Mouse (Mus musculus) CH12.LX (cell line): Measurements from ENCODE around the gene Map3k13. TPM values are rescaled to one million over a fixed set of nuclear protein-coding genes. Genes with fewer than 3 reads are reported as not detected.

Experiments
- DNase-seq: peaks from one replicate; pipeline ENCODE4 v3.0.0-alpha.2; 2013; ENCODE audit errors: extremely low read depth
- H3K27ac ChIP-seq: 2 replicates; pipeline ENCODE4 v1.5.1; 2012; ENCODE audit warnings: low read depth, mild to moderate bottlenecking, control low read depth, moderate library complexity; ENCODE audit not compliant: insufficient read depth
- H3K27me3 ChIP-seq: replicated peaks from 2 replicates; pipeline ENCODE3; 2012; ENCODE audit warnings: inconsistent platforms
- H3K36me3 ChIP-seq, 2 experiments: replicated peaks in 1 of 2; 2 replicates each; pipeline versions ENCODE3 to v1.6.1; 2012; ENCODE audit warnings: inconsistent platforms in 1 of 2, low read length in 1 of 2, mild to moderate bottlenecking in 1 of 2, mixed read lengths in 1 of 2, moderate library complexity in 1 of 2; ENCODE audit not compliant: control insufficient read depth in 1 of 2, insufficient read depth in 1 of 2
- H3K4me1 ChIP-seq, 2 experiments: 2 replicates each; pipeline ENCODE4 v1.6.1; 2012; ENCODE audit warnings: inconsistent platforms in 1 of 2, moderate library complexity in 1 of 2; ENCODE audit not compliant: insufficient read depth in 2 of 2, control insufficient read depth in 1 of 2
- H3K4me2 ChIP-seq: 2 replicates; pipeline ENCODE4 v1.6.1; 2012; ENCODE audit warnings: low read depth, mild to moderate bottlenecking, control low read depth; ENCODE audit not compliant: poor library complexity, insufficient read depth, severe bottlenecking
- H3K4me3 ChIP-seq, 3 experiments: fragments of 150-350 bp in 1 of 3; sonication (generic) in 1 of 3; replicated peaks in 1 of 3; 2 replicates each; pipeline versions ENCODE3 to v1.5.1; 2011 to 2012; ENCODE audit warnings: low read depth in 2 of 3, low read length in 2 of 3, mild to moderate bottlenecking in 2 of 3, moderate library complexity in 2 of 3, control low read depth in 1 of 3, improper control_type of control experiment in 1 of 3, inconsistent platforms in 1 of 3, mixed read lengths in 1 of 3; ENCODE audit not compliant: poor library complexity in 1 of 3
- H3K79me2 ChIP-seq: replicated peaks from 2 replicates; pipeline ENCODE4 v1.6.1; 2012; ENCODE audit warnings: mild to moderate bottlenecking, moderate library complexity; ENCODE audit not compliant: control insufficient read depth, poor library complexity, insufficient read depth, severe bottlenecking; ENCODE audit errors: extremely low read depth
- H3K9ac ChIP-seq: 2 replicates; pipeline ENCODE4 v1.6.1; 2012; ENCODE audit warnings: low read depth, mild to moderate bottlenecking, control low read depth, moderate library complexity; ENCODE audit not compliant: insufficient read depth
- H3K9me3 ChIP-seq: replicated peaks from 2 replicates; pipeline ENCODE3; 2012; ENCODE audit warnings: low read length, inconsistent platforms, mixed read lengths
- BHLHE40 ChIP-seq: IDR thresholded peaks from 2 replicates; pipeline ENCODE4 v1.6.1; 2011; ENCODE audit warnings: mild to moderate bottlenecking, low read depth, low read length, improper control_type of control experiment
- CTCF ChIP-seq, 2 experiments: IDR thresholded peaks in 1 of 2; conservative IDR thresholded peaks in 1 of 2; 2 replicates each; pipeline ENCODE4 v1.5.1; 2011 to 2012; ENCODE audit warnings: low read depth in 2 of 2, low read length in 2 of 2, improper control_type of control experiment in 1 of 2, inconsistent platforms in 1 of 2, mild to moderate bottlenecking in 1 of 2, moderate library complexity in 1 of 2
- ELF1 ChIP-seq: IDR thresholded peaks from 2 replicates; pipeline ENCODE4 v1.6.1; 2014; ENCODE audit warnings: low read depth, mild to moderate bottlenecking, inconsistent platforms, low read length, improper control_type of control experiment
- EP300 ChIP-seq: IDR thresholded peaks from 2 replicates; pipeline ENCODE4 v1.6.1; 2011; ENCODE audit warnings: low read length, improper control_type of control experiment
- GABPA ChIP-seq: IDR thresholded peaks from 2 replicates; pipeline ENCODE4 v1.6.1; 2012; ENCODE audit warnings: low read depth, low read length, improper control_type of control experiment, inconsistent platforms; ENCODE audit not compliant: insufficient replicate concordance
- HCFC1 ChIP-seq: IDR thresholded peaks from 2 replicates; pipeline ENCODE4 v1.6.1; 2012; ENCODE audit warnings: low read depth, mild to moderate bottlenecking, inconsistent platforms, low read length, improper control_type of control experiment
- IRF4 ChIP-seq: IDR thresholded peaks from 2 replicates; pipeline ENCODE4 v1.6.1; 2014; ENCODE audit warnings: low read depth, mild to moderate bottlenecking, inconsistent platforms, low read length, improper control_type of control experiment
- KAT2A ChIP-seq: IDR thresholded peaks from 2 replicates; pipeline ENCODE4 v1.6.1; 2012; ENCODE audit warnings: low read length, improper control_type of control experiment, inconsistent platforms; ENCODE audit not compliant: insufficient replicate concordance
- MAFK ChIP-seq: IDR thresholded peaks from 2 replicates; pipeline ENCODE4 v1.6.1; 2011; ENCODE audit warnings: low read length, improper control_type of control experiment; ENCODE audit not compliant: insufficient replicate concordance
- MAX ChIP-seq: IDR thresholded peaks from 2 replicates; pipeline ENCODE4 v1.6.1; 2011; ENCODE audit warnings: low read length, improper control_type of control experiment
- MYC ChIP-seq: IDR thresholded peaks from 2 replicates; pipeline ENCODE4 v1.6.1; 2011; ENCODE audit warnings: low read depth, mild to moderate bottlenecking, improper control_type of control experiment, low read length
- POLR2A ChIP-seq: IDR thresholded peaks from 2 replicates; pipeline ENCODE4 v1.6.1; 2011; ENCODE audit warnings: low read depth, mild to moderate bottlenecking, improper control_type of control experiment, low read length
- POLR2AphosphoS2 ChIP-seq: IDR thresholded peaks from 2 replicates; pipeline ENCODE4 v1.6.1; 2011; ENCODE audit warnings: low read depth, low read length, improper control_type of control experiment
- RCOR1 ChIP-seq: conservative IDR thresholded peaks from 2 replicates; pipeline ENCODE4 v1.6.1; 2012; ENCODE audit warnings: low read depth, mild to moderate bottlenecking, inconsistent platforms, low read length, improper control_type of control experiment
- UBTF ChIP-seq: IDR thresholded peaks from 2 replicates; pipeline ENCODE4 v1.6.1; 2012; ENCODE audit warnings: low read depth, mild to moderate bottlenecking, inconsistent platforms, low read length, improper control_type of control experiment, moderate library complexity
- USF1 ChIP-seq: IDR thresholded peaks from 2 replicates; pipeline ENCODE4 v1.6.1; 2014; ENCODE audit warnings: low read depth, mild to moderate bottlenecking, inconsistent platforms, low read length, improper control_type of control experiment
- ZC3H11A ChIP-seq: IDR thresholded peaks from 2 replicates; pipeline ENCODE4 v1.6.1; 2012; ENCODE audit warnings: low read depth, mild to moderate bottlenecking, inconsistent platforms, low read length, improper control_type of control experiment
- ZKSCAN1 ChIP-seq: IDR thresholded peaks from 2 replicates; pipeline ENCODE4 v1.6.1; 2012; ENCODE audit warnings: low read depth, inconsistent platforms, low read length, improper control_type of control experiment, borderline replicate concordance
- ZNF384 ChIP-seq: IDR thresholded peaks from 2 replicates; pipeline ENCODE4 v1.6.1; 2012; ENCODE audit warnings: low read depth, low read length, improper control_type of control experiment, inconsistent platforms
- dilution Hi-C: fragments of 300-500 bp; cut with MboI; formaldehyde crosslinking; loops from 2 replicates; pipeline ENCODE4 v1.14.3; 2020; ENCODE audit warnings: low sequenced_read_pairs; ENCODE audit not compliant: extremely low pct_unique_long_range_greater_than_20kb, extremely low pct_ligation_motif_present
- in situ Hi-C: fragments of 300-500 bp; cut with MboI; formaldehyde crosslinking; loops from 3 replicates; pipeline ENCODE4 v1.14.3; 2019; ENCODE audit warnings: low sequenced_read_pairs, low pct_ligation_motif_present, low pct_unique_long_range_greater_than_20kb, mixed read lengths
- polyA plus RNA-seq: library from polyadenylated mRNA; unstranded; fragments of >175 nt; gene quantifications from 2 replicates; pipeline ENCODE4 v1.2.1, GENCODE M21; 2012; ENCODE audit warnings: low read depth; ENCODE audit not compliant: insufficient read length
- total RNA-seq, 2 experiments: library from RNA; depleted of rRNA; stranded (reverse); fragments of 300-350 nt in 1 of 2; fragments of >200 nt in 1 of 2; gene quantifications; 2 replicates each; pipeline ENCODE4 v1.2.3; 2012 to 2014

The Map3k13 gene
- total and polyA plus RNA-seq, 3 experiments, result 0.32 to 1.3 (median 0.89) TPM

- Histone ChIP-seq H3K9me3 (no peaks in the 10 kb centered on the region), H3K79me2 (no peaks in the 10 kb centered on the region), H3K27me3 (no peaks in the 10 kb centered on the region), H3K4me2 (no peak overlapping the region), H3K4me3 (no peak overlapping the region), H3K4me1 (no peaks in the 10 kb centered on the region), H3K9ac (no peak overlapping the region), H3K27ac (no peak overlapping the region), H3K36me3 (no peaks in the 10 kb centered on the region)
- no peak for TF ChIP-seq MAX
- TF ChIP-seq GABPA, result no peak
- no peak for TF ChIP-seq POLR2A
- TF ChIP-seq HCFC1, result no peak
- no peak for TF ChIP-seq CTCF (conservative IDR thresholded peaks at IDR 0.05 in 1 of 2, IDR thresholded peaks at IDR 0.05 in 1 of 2; ENCODE audit: low read depth in 2 of 2, low read length in 2 of 2)
- TF ChIP-seq ZNF384, result no peak
- TF ChIP-seq KAT2A, result no peak
- no peak for TF ChIP-seq ZC3H11A
- no peak for TF ChIP-seq MAFK
- no peak for TF ChIP-seq ZKSCAN1
- no peak for TF ChIP-seq RCOR1
- dilution Hi-C loops, result no loop called here
- no peak for DNase-seq
- in situ Hi-C loops, result no loop called here
Measured at GRCm38 (mm10) chr16:21774725-21775124, 19.4 kb upstream of the Map3k13 start.

GRCm38 (mm10) chr16:21778293-21778866 lies 15.8 kb upstream of the Map3k13 start:
- Histone ChIP-seq H3K4me1 (peaks cover 0 to 6% of the 10 kb centered on the region in 2 experiments; a peak in 2 of 4 replicates), H3K9me3 (no peaks in the 10 kb centered on the region), H3K36me3 (no peaks in the 10 kb centered on the region), H3K9ac (no peak overlapping the region), H3K4me3 (no peak overlapping the region), H3K79me2 (no peaks in the 10 kb centered on the region), H3K27ac (no peak overlapping the region), H3K4me2 (no peak overlapping the region), H3K27me3 (no peaks in the 10 kb centered on the region)
- dilution Hi-C loops (no loop called here), in situ Hi-C loops (no loop called here)
- DNase-seq, result peak; percentile 35
- no peak for TF ChIP-seq IRF4
- peak; percentile 63; the same call in 1 of the 2 replicates for TF ChIP-seq KAT2A
- no peak for TF ChIP-seq BHLHE40
- peak; percentile 92 for TF ChIP-seq HCFC1

DNA sequence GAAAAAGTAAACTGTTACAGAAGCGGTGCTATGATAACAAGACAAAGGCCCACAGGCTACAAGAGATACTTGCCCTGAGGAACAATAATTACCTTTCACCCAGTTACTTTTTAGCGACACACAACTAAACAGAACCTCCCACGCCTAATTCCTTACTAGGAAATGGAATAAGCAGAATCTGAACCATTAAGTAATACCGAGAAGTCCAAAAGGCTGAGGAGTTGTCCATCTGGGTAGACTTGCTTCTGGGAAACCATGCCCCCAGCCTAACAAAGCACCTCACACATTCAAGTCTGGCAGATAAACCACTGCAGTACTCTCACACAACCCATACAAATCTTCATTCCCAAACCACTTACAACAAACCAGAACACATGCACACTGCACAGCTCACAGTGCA lies 15.0 kb upstream of the Map3k13 start:
- Histone ChIP-seq H3K27me3 (no peaks in the 10 kb centered on the region), H3K4me2 (no peak overlapping the region), H3K4me1 (peaks cover 0 to 6% of the 10 kb centered on the region in 2 experiments; a peak in 2 of 4 replicates)
- TF ChIP-seq HCFC1 (no peak), EP300 (no peak), ELF1 (no peak), MYC (no peak), POLR2AphosphoS2 (no peak), BHLHE40 (no peak), USF1 (no peak), UBTF (no peak)
- TF ChIP-seq, all 38 proteins: peak for 0
- H3K4me3 ChIP-seq, result no peak overlapping the region
- no peak overlapping the region for H3K27ac ChIP-seq
- dilution Hi-C loops, result no loop called here
- no peaks in the 10 kb centered on the region for H3K36me3 ChIP-seq
- in situ Hi-C loops, result no loop called here
- no peak overlapping the region for H3K9ac ChIP-seq
- no peaks in the 10 kb centered on the region for H3K79me2 ChIP-seq
- no peaks in the 10 kb centered on the region for H3K9me3 ChIP-seq
- no peak for DNase-seq
